In genomic region chr15:91179911-91180622, GRCm38 (mm10) we compare ENCODE assay signal across 14 mouse cellular contexts. TPM values are rescaled to one million over a fixed set of nuclear protein-coding genes. Genes with fewer than 3 reads are reported as not detected.
DNase-seq lines count a peak whose midpoint lies in the region; ATAC-seq and TF ChIP-seq lines count a peak whose summit lies in the region.
"Had no signal": no experiment of that assay in that cellular context is flagged by ENCODE, and none has a peak within 500 bp of the region (broad histone marks: within the 10 kb centered on the region; RNA-seq: fewer than 3 reads in every experiment).

No protein-coding gene starts in this region.

- peaks cover 13% of the 10 kb centered on the region for H3K4me1 ChIP-seq in forebrain, embryonic 12.5 days
- peaks cover 13% of the 10 kb centered on the region for H3K4me1 ChIP-seq in forebrain, embryonic 10.5 days
- no peaks in the 10 kb centered on the region for H3K4me1 ChIP-seq in midbrain, postnatal 0 days (ENCODE audit: insufficient read depth, low read length)
- peaks cover 13% of the 10 kb centered on the region for H3K4me1 ChIP-seq in midbrain, embryonic 10.5 days
- H3K4me1 ChIP-seq in intestine, postnatal 0 days (replicated peaks; ENCODE audit: control insufficient read depth, insufficient read depth, low read length), result no peaks in the 10 kb centered on the region
- H3K4me1 ChIP-seq: embryonic facial prominence, embryonic 12.5 days had no signal

- H3K9ac ChIP-seq in forebrain, embryonic 12.5 days, result no peak overlapping the region
- H3K9ac ChIP-seq in midbrain, postnatal 0 days (replicated peaks; ENCODE audit: low read length, poor library complexity, severe bottlenecking), result no peak overlapping the region
- no peak overlapping the region for H3K9ac ChIP-seq in intestine, postnatal 0 days (ENCODE audit: low read depth, low read length)
- H3K9ac ChIP-seq: embryonic facial prominence, embryonic 12.5 days had no signal

- no peaks in the 10 kb centered on the region for H3K9me3 ChIP-seq in forebrain, embryonic 12.5 days
- no peaks in the 10 kb centered on the region for H3K9me3 ChIP-seq in forebrain, embryonic 10.5 days
- H3K9me3 ChIP-seq in midbrain, postnatal 0 days (ENCODE audit: low read length), result no peaks in the 10 kb centered on the region
- no peaks in the 10 kb centered on the region for H3K9me3 ChIP-seq in midbrain, embryonic 10.5 days (replicated peaks)
- H3K9me3 ChIP-seq in intestine, postnatal 0 days (ENCODE audit: control insufficient read depth), result no peaks in the 10 kb centered on the region
- H3K9me3 ChIP-seq: embryonic facial prominence, embryonic 12.5 days had no signal

- no peak for DNase-seq in forebrain, embryonic 10.5 days (ENCODE audit: extremely low spot score, low spot score)
- DNase-seq in midbrain, postnatal 0 days (ENCODE audit: low spot score), result peak; percentile 69
- DNase-seq in midbrain, embryonic 10.5 days (ENCODE audit: low spot score), result no peak
- no peak for DNase-seq in kidney, postnatal 36 days
- DNase-seq in kidney, adult 9 months, result no peak
- DNase-seq: heart, adult 2 months had no signal

- TF ChIP-seq CTCF in midbrain, postnatal 0 days (IDR thresholded peaks at IDR 0.05), result peak; percentile 40
- TF ChIP-seq CTCF in intestine, postnatal 0 days (IDR thresholded peaks at IDR 0.05; ENCODE audit: low read depth), result no peak

- H3K27ac ChIP-seq in forebrain, embryonic 12.5 days, result peak overlapping the region; percentile 63
- no peak overlapping the region for H3K27ac ChIP-seq in forebrain, embryonic 10.5 days
- H3K27ac ChIP-seq in midbrain, postnatal 0 days (ENCODE audit: low read depth, low read length), result no peak overlapping the region
- H3K27ac ChIP-seq in midbrain, embryonic 10.5 days (replicated peaks), result no peak overlapping the region
- no peak overlapping the region for H3K27ac ChIP-seq in intestine, postnatal 0 days (ENCODE audit: low read depth, low read length)
- H3K27ac ChIP-seq: embryonic facial prominence, embryonic 12.5 days; heart, adult 2 months had no signal

- peak; percentile 33; the same call in 1 of the 2 replicates for ATAC-seq in forebrain, embryonic 12.5 days (ENCODE audit: low FRiP score)
- ATAC-seq in midbrain, postnatal 0 days (ENCODE audit: low FRiP score), result no peak
- peak; percentile 72 for ATAC-seq in granulocyte monocyte progenitor cell, adult 5-6 weeks (replicated peaks; ENCODE audit: poor library complexity, severe bottlenecking)
- ATAC-seq in intestine, postnatal 0 days, result no peak
- ATAC-seq: Patski had no signal

- peaks cover 8% of the 10 kb centered on the region; the same call in 1 of the 2 replicates for H3K36me3 ChIP-seq in forebrain, embryonic 12.5 days (replicated peaks)
- peaks cover 23% of the 10 kb centered on the region for H3K36me3 ChIP-seq in forebrain, embryonic 10.5 days (replicated peaks)
- H3K36me3 ChIP-seq in midbrain, postnatal 0 days (ENCODE audit: insufficient read depth, low read length), result no peaks in the 10 kb centered on the region
- peaks cover 85% of the 10 kb centered on the region for H3K36me3 ChIP-seq in midbrain, embryonic 10.5 days
- H3K36me3 ChIP-seq in intestine, postnatal 0 days (ENCODE audit: control insufficient read depth, insufficient read depth), result no peaks in the 10 kb centered on the region
- H3K36me3 ChIP-seq: embryonic facial prominence, embryonic 12.5 days had no signal

- WGBS in forebrain, embryonic 12.5 days, result 56% methylated on average over 15 of the region's 15 CpGs
- WGBS in forebrain, embryonic 10.5 days, result 74% methylated on average over 15 of the region's 15 CpGs
- WGBS in midbrain, postnatal 0 days, result 42% methylated on average over 15 of the region's 15 CpGs
- whole genome bisulfite sequencing in midbrain, embryonic 10.5 days, result 67% methylated on average over 15 of the region's 15 CpGs
- 67% methylated on average over 15 of the region's 15 CpGs for WGBS in intestine, postnatal 0 days

- H3K27me3 ChIP-seq in forebrain, embryonic 12.5 days, result no peaks in the 10 kb centered on the region
- no peaks in the 10 kb centered on the region for H3K27me3 ChIP-seq in forebrain, embryonic 10.5 days (ENCODE audit: poor library complexity, severe bottlenecking)
- H3K27me3 ChIP-seq in midbrain, postnatal 0 days (ENCODE audit: insufficient read depth, low read length), result no peaks in the 10 kb centered on the region
- H3K27me3 ChIP-seq in midbrain, embryonic 10.5 days (ENCODE audit: low read depth, poor library complexity, severe bottlenecking), result no peaks in the 10 kb centered on the region
- no peaks in the 10 kb centered on the region for H3K27me3 ChIP-seq in intestine, postnatal 0 days (replicated peaks; ENCODE audit: control insufficient read depth, insufficient read depth, low read length)
- H3K27me3 ChIP-seq: embryonic facial prominence, embryonic 12.5 days had no signal

- no peak overlapping the region for H3K4me2 ChIP-seq in forebrain, embryonic 12.5 days
- no peak overlapping the region for H3K4me2 ChIP-seq in midbrain, postnatal 0 days (ENCODE audit: low read depth, low read length, poor library complexity, severe bottlenecking)
- H3K4me2 ChIP-seq in intestine, postnatal 0 days (replicated peaks; ENCODE audit: low read depth), result no peak overlapping the region
- H3K4me2 ChIP-seq: embryonic facial prominence, embryonic 12.5 days had no signal

- no peak overlapping the region for H3K4me3 ChIP-seq in forebrain, embryonic 12.5 days (replicated peaks)
- no peak overlapping the region for H3K4me3 ChIP-seq in forebrain, embryonic 10.5 days
- H3K4me3 ChIP-seq in midbrain, postnatal 0 days (ENCODE audit: low read depth, low read length), result no peak overlapping the region
- no peak overlapping the region for H3K4me3 ChIP-seq in midbrain, embryonic 10.5 days
- no peak overlapping the region for H3K4me3 ChIP-seq in intestine, postnatal 0 days (ENCODE audit: low read depth, low read length)
- H3K4me3 ChIP-seq: embryonic facial prominence, embryonic 12.5 days; heart, adult 2 months had no signal

RNA-seq across cellular contexts. Expression of gene Abcd2, which starts 11.5 kb away (rescaled TPM):
- 27.3 and 28.7 TPM in 2 replicates for polyA plus RNA-seq in forebrain, embryonic 12.5 days (2016; fragmentation: Nextera tagmentation; extraction: Ambion mirVana)
- polyA plus RNA-seq in forebrain, embryonic 10.5 days (2016; fragmentation: Nextera tagmentation; extraction: Ambion mirVana), result 16.0 and 16.3 TPM in 2 replicates
- 7.2 and 9.4 TPM in 2 replicates for total RNA-seq in midbrain, postnatal 0 days (2014; rRNA removed)
- polyA plus RNA-seq in midbrain, postnatal 0 days (2015; fragmentation: Nextera tagmentation; extraction: Ambion mirVana), result 4.9 and 5.9 TPM in 2 replicates
- polyA plus RNA-seq in midbrain, embryonic 10.5 days (2016; fragmentation: Nextera tagmentation; extraction: Ambion mirVana), result 24.8 and 30.2 TPM in 2 replicates
- 29.6 and 42.3 TPM in 2 replicates for total RNA-seq in granulocyte monocyte progenitor cell, adult 5-6 weeks (2014; fragmentation: Nextera tagmentation)
- 45.2 and 58.2 TPM in 2 replicates for total RNA-seq in granulocyte monocyte progenitor cell, adult 5-6 weeks (2017)
- polyA plus RNA-seq in intestine, postnatal 0 days (2015; fragmentation: Nextera tagmentation; extraction: Ambion mirVana), result 0.53 and 0.58 TPM in 2 replicates

RNA-seq across cellular contexts. Expression of gene CN725425, which starts 19.2 kb away (rescaled TPM):
- not detected in 2 replicates for polyA plus RNA-seq in forebrain, embryonic 12.5 days (2016; fragmentation: Nextera tagmentation; extraction: Ambion mirVana)
- polyA plus RNA-seq in forebrain, embryonic 10.5 days (2016; fragmentation: Nextera tagmentation; extraction: Ambion mirVana), result not detected in 2 replicates
- 0.05 and 0.28 TPM in 2 replicates for total RNA-seq in midbrain, postnatal 0 days (2014; rRNA removed)
- 0.22 TPM in 1 of 2 replicates, not detected in the other for polyA plus RNA-seq in midbrain, postnatal 0 days (2015; fragmentation: Nextera tagmentation; extraction: Ambion mirVana)
- polyA plus RNA-seq in midbrain, embryonic 10.5 days (2016; fragmentation: Nextera tagmentation; extraction: Ambion mirVana), result not detected in 2 replicates
- not detected in 2 replicates for total RNA-seq in granulocyte monocyte progenitor cell, adult 5-6 weeks (2014; fragmentation: Nextera tagmentation)
- not detected in 2 replicates for total RNA-seq in granulocyte monocyte progenitor cell, adult 5-6 weeks (2017)
- polyA plus RNA-seq in intestine, postnatal 0 days (2015; fragmentation: Nextera tagmentation; extraction: Ambion mirVana), result not detected in 2 replicates
- polyA plus RNA-seq: embryonic facial prominence, embryonic 12.5 days; kidney, embryonic 14.5 days; limb, embryonic 14.5 days; Patski; small intestine, adult 2 months had no signal

Comparison
In these comparisons a context has a peak if more than half of its experiments do, and no peak if none do; other contexts are left out.
1. ATAC-seq: peak in forebrain, embryonic 12.5 days (single experiment) and granulocyte monocyte progenitor cell, adult 5-6 weeks (single experiment); none in midbrain, postnatal 0 days (single experiment) and intestine, postnatal 0 days (single experiment).